Mouse (Mus musculus): ENCODE data around the gene Gm49391.
"Not testable (repeated sequence)": the region's sequence is repeated elsewhere in the genome, so short reads cannot be mapped to it uniquely, and the experiment has no call there.

The Gm49391 gene

GRCm38 (mm10) chr13:60936500-60936901, at the start of gene Gm49391, which contains the start of gene Ctla2a:
TSS of gene Gm49391 (minus strand) at chr13:60936571.
TSS of gene Ctla2a (minus strand) at chr13:60936625.
- DNase-seq (ENCODE audit: low read depth, low spot score): peak; percentile 27

- not testable (repeated sequence) for DNase-seq (ENCODE audit: low read depth, low spot score)
Measured at GRCm38 (mm10) chr13:60972319-60972718, 35.9 kb upstream of the Gm49391 start.

- DNase-seq (ENCODE audit: low read depth, low spot score): not testable (repeated sequence)
Measured at GRCm38 (mm10) chr13:60963985-60964384, 27.6 kb upstream of the Gm49391 start.

GRCm38 (mm10) chr13:60961706-60962105, 25.3 kb upstream of the Gm49391 start:
- DNase-seq (ENCODE audit: low read depth, low spot score): no peak

GRCm38 (mm10) chr13:60941884-60942283, 5.5 kb upstream of the Gm49391 start, which contains the start of gene Tpbpa:
TSS of gene Tpbpa (minus strand) at chr13:60941984.
- DNase-seq (ENCODE audit: low read depth, low spot score): not testable (repeated sequence)

- not testable (repeated sequence) for DNase-seq (ENCODE audit: low read depth, low spot score)
Measured at GRCm38 (mm10) chr13:60935490-60935889, 881 bp downstream of the Gm49391 start, which contains the start of gene Gm49393. TSS of gene Gm49393 (minus strand) at chr13:60935590.

GRCm38 (mm10) chr13:60904780-60905179, 31.6 kb downstream of the Gm49391 start, which contains the start of gene Tpbpb:
TSS of gene Tpbpb (minus strand) at chr13:60904880.
- not testable (repeated sequence) for DNase-seq (ENCODE audit: low read depth, low spot score)

- DNase-seq (ENCODE audit: low read depth, low spot score): peak; percentile 58
Measured at GRCm38 (mm10) chr13:60897328-60897727, 39.0 kb downstream of the Gm49391 start, which contains the start of gene Ctla2b. TSS of gene Ctla2b (minus strand) at chr13:60897447.

GRCm38 (mm10) chr13:60896794-60897193, 39.6 kb downstream of the Gm49391 start, which contains the start of gene Gm49392:
TSS of gene Gm49392 (minus strand) at chr13:60896894.
- not testable (repeated sequence) for DNase-seq (ENCODE audit: low read depth, low spot score)

- DNase-seq (ENCODE audit: low read depth, low spot score): no peak
Measured at GRCm38 (mm10) chr13:60895406-60896160, 40.8 kb downstream of the Gm49391 start.

- DNase-seq (ENCODE audit: low read depth, low spot score): no peak
Measured at GRCm38 (mm10) chr13:60892301-60892700, 44.1 kb downstream of the Gm49391 start.

- no peak for DNase-seq (ENCODE audit: low read depth, low spot score)
Measured at GRCm38 (mm10) chr13:60864281-60864680, 72.1 kb downstream of the Gm49391 start, which contains the start of gene 4930486L24Rik. TSS of gene 4930486L24Rik (minus strand) at chr13:60864475.

- DNase-seq (ENCODE audit: low read depth, low spot score): peak; percentile 17
Measured at GRCm38 (mm10) chr13:60848241-60849120, 87.9 kb downstream of the Gm49391 start.
